Mouse (Mus musculus) ES-E14 (cell line): ENCODE results near the gene Slc41a2. TPM values are rescaled to one million over a fixed set of nuclear protein-coding genes. Genes with fewer than 3 reads are reported as not detected.

ENCODE experiments used
- DNase-seq: peaks from one replicate; pipeline ENCODE4 v3.0.0-alpha.2; 2013; ENCODE audit warnings: low read depth, low spot score
- H3K27ac ChIP-seq: 2 replicates; pipeline ENCODE4 v1.5.1; 2012; ENCODE audit warnings: low read depth, mild to moderate bottlenecking, low read length, moderate library complexity, mixed read lengths; ENCODE audit not compliant: poor library complexity, insufficient read depth, severe bottlenecking
- H3K36me3 ChIP-seq: 2 replicates; pipeline ENCODE4 v1.6.1; 2012; ENCODE audit warnings: mild to moderate bottlenecking, low read length, moderate library complexity, mixed read lengths; ENCODE audit not compliant: control insufficient read depth, poor library complexity, insufficient read depth, severe bottlenecking
- H3K4me1 ChIP-seq, 2 experiments: fragments of 150-350 bp in 1 of 2; sonication (generic) in 1 of 2; 2 replicates each; pipeline ENCODE4 v1.6.1; 2012; ENCODE audit warnings: low read length in 2 of 2, mild to moderate bottlenecking in 1 of 2, mixed read lengths in 1 of 2; ENCODE audit not compliant: control insufficient read depth in 2 of 2, insufficient read depth in 2 of 2, poor library complexity in 1 of 2
- H3K4me3 ChIP-seq, 2 experiments: fragments of 150-350 bp in 1 of 2; sonication (generic) in 1 of 2; 2 replicates each; pipeline ENCODE4 v1.5.1; 2012; ENCODE audit warnings: low read length in 2 of 2, low read depth in 1 of 2, mild to moderate bottlenecking in 1 of 2, mixed read lengths in 1 of 2; ENCODE audit not compliant: insufficient read depth in 1 of 2, poor library complexity in 1 of 2, severe bottlenecking in 1 of 2
- H3K9ac ChIP-seq: 2 replicates; pipeline ENCODE4 v1.6.1; 2012; ENCODE audit warnings: low read depth, mild to moderate bottlenecking, low read length, mixed read lengths; ENCODE audit not compliant: poor library complexity, insufficient read depth, severe bottlenecking
- H3K9me3 ChIP-seq: fragments of 150-350 bp; sonication (generic); 2 replicates; pipeline ENCODE4 v1.6.1; 2012; ENCODE audit warnings: low read depth, mild to moderate bottlenecking, low read length; ENCODE audit not compliant: control insufficient read depth, insufficient read depth
- CHD2 ChIP-seq: IDR thresholded peaks from 2 replicates; pipeline ENCODE4 v1.6.1; 2014; ENCODE audit warnings: mild to moderate bottlenecking, low read depth, low read length, inconsistent platforms
- HCFC1 ChIP-seq: IDR thresholded peaks from 2 replicates; pipeline ENCODE4 v1.6.1; 2012; ENCODE audit warnings: low read length, inconsistent platforms, borderline replicate concordance; ENCODE audit not compliant: insufficient read depth
- MAFK ChIP-seq: IDR thresholded peaks from 2 replicates; pipeline ENCODE4 v1.6.1; 2014; ENCODE audit warnings: mild to moderate bottlenecking, low read depth, low read length, inconsistent platforms; ENCODE audit not compliant: insufficient read depth
- ZC3H11A ChIP-seq: IDR thresholded peaks from 2 replicates; pipeline ENCODE4 v1.6.1; 2012; ENCODE audit warnings: low read depth, mild to moderate bottlenecking, inconsistent platforms, low read length, borderline replicate concordance
- ZNF384 ChIP-seq: IDR thresholded peaks from 2 replicates; pipeline ENCODE4 v1.6.1; 2012; ENCODE audit warnings: low read depth, low read length, inconsistent platforms
- in situ Hi-C, 2 experiments: fragments of 600-800 bp; cut with MboI; formaldehyde crosslinking; loops; one replicate each; pipeline ENCODE4 v1.15.1; 2025; ENCODE audit warnings: low sequenced_read_pairs in 2 of 2, inconsistent platforms in 1 of 2; ENCODE audit not compliant: unreplicated experiment in 2 of 2
- total RNA-seq: library from RNA; depleted of rRNA; stranded (reverse); fragments of 300-350 nt; gene quantifications from 2 replicates; pipeline ENCODE4 v1.2.3, GENCODE M21; 2012

Gene Slc41a2
- total RNA-seq, 1 experiment = 1.1 TPM

DNA sequence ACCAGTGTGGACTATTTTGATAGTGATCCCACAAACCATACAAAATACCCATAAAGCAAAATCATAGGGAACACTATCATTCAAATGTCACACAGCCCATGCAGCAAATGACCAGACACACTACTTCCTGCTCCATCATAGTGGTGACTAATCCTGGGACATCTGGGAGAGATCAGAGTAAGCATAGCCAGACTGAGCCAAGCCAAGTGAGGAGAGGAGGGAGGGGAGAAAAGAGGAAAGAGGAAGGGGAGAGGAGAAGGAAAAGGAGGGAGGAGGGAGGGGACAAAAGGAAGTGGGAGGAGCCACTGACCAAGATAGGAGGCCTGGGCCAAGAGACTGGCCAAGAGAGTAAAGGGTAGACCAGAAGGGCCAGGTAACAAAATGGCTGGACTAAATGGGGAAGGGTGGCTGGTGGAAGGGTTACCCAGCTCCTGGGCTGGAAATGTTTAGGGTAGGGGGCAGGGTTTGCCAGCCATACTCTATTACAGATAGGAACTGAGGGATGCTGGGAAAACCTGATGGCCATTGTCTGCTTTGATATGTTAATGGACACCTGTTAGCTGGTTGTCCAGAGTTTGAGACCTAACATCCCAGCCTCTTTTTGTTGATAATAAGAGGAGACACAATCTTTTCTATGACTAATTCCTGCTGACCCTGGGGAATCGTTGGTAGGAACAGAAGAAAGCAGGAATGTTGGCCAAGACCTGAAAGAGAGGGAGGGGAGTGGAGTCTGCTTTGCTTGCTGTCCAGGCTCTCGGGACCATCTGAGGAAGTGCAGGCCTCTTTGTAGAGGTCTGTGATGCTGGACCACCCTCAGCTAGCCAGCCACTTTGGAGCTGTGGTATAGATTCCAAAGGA, 6.4 kb upstream of the Slc41a2 start:
- no peaks in the 10 kb centered on the region for H3K36me3 ChIP-seq
- no peaks in the 10 kb centered on the region for H3K9me3 ChIP-seq
- no peak for DNase-seq
- H3K9ac ChIP-seq = no peak overlapping the region
- in situ Hi-C loops = no loop called here
- peak overlapping the region in 1 of 2 experiments; percentile 23; a peak in 1 of 4 replicates for H3K4me3 ChIP-seq
- H3K27ac ChIP-seq = peak overlapping the region; percentile 68
- H3K4me1 ChIP-seq = peaks cover 9 to 14% of the 10 kb centered on the region in 2 experiments; a peak in 3 of 4 replicates
- no peak for TF ChIP-seq MAFK
- TF ChIP-seq ZNF384 = no peak
- TF ChIP-seq CHD2 = no peak
- TF ChIP-seq ZC3H11A = no peak
- no peak for TF ChIP-seq HCFC1

DNA sequence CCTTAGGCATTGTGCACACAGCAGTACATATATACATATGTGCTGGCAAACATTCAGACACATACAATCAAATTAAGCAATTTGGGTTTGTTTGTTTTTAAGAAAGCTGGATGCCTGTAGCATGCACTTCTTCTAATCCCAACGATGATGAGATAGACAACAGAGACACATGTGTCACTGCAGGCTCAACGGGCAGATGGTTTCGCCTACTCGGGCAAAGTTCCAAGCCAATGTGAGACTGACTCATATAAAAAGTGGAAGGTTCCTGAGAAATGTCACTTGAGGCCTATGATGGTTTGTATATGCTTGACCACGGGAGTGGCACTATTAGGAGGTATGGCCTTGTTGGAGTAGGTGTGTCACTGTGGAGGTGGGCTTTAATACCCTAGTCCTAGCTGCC, 5.5 kb upstream of the Slc41a2 start:
- Histone ChIP-seq H3K9ac (no peak overlapping the region), H3K4me3 (no peak overlapping the region), H3K36me3 (no peaks in the 10 kb centered on the region), H3K4me1 (peaks cover 9 to 14% of the 10 kb centered on the region in 2 experiments; a peak in 3 of 4 replicates), H3K27ac (no peak overlapping the region), H3K9me3 (no peaks in the 10 kb centered on the region)
- in situ Hi-C loops = no loop called here
- no peak for DNase-seq
- no peak for TF ChIP-seq ZNF384
- TF ChIP-seq ZC3H11A = no peak
- no peak for TF ChIP-seq CHD2
- TF ChIP-seq MAFK = no peak
- TF ChIP-seq HCFC1 = no peak

GRCm38 (mm10) chr10:83341226-83341625, 3.5 kb upstream of the Slc41a2 start:
- in situ Hi-C loops = no loop called here
- H3K9ac ChIP-seq = no peak overlapping the region
- H3K9me3 ChIP-seq = no peaks in the 10 kb centered on the region
- no peaks in the 10 kb centered on the region for H3K36me3 ChIP-seq
- no peak overlapping the region for H3K27ac ChIP-seq
- no peak for TF ChIP-seq CHD2
- no peak for TF ChIP-seq ZNF384
- TF ChIP-seq MAFK = no peak
- TF ChIP-seq HCFC1 = no peak
- no peak for TF ChIP-seq ZC3H11A
- peaks cover 6 to 14% of the 10 kb centered on the region in 2 experiments; a peak in 3 of 4 replicates for H3K4me1 ChIP-seq
- no peak for DNase-seq
- H3K4me3 ChIP-seq = no peak overlapping the region

DNA sequence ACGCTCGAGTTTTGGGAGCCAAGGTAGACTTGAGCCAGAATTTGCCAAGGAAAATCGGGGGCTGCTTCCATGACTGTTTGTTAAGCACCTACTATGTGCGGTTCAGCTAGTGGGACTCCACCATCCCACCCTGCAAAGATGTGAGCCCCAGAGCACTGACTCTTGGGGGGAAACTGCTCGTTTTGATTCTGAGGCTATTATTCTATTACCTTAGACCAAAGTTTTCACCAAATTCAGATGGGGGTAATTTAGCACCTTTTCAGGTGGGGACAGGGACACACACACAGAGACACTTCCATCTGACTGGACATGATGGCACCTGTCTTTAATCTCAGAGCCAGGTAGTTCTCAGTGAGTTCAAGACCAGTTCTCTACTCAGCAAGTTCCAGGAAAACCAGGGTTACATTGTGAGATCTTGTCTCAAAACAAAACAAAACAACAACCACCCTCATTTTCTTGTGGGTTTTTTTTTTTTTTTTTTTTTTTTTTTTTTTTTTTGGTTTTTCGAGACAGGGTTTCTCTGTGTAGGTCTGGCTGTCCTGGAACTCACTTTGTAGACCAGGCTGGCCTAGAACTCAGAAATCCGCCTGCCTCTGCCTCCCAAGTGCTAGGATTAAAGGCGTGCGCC, 403 bp upstream of the Slc41a2 start:
- Histone ChIP-seq H3K27ac (no peak overlapping the region), H3K36me3 (no peaks in the 10 kb centered on the region), H3K9me3 (no peaks in the 10 kb centered on the region), H3K4me3 (peak overlapping the region; percentile 72 to 74), H3K4me1 (peaks cover 1 to 3% of the 10 kb centered on the region in 2 experiments; a peak in 2 of 4 replicates), H3K9ac (peak overlapping the region; percentile 31; the same call in 1 of the 2 replicates)
- no peak for DNase-seq
- TF ChIP-seq HCFC1 (no peak), ZC3H11A (no peak), CHD2 (no peak), ZNF384 (peak; percentile 85; the same call in 1 of the 2 replicates), MAFK (no peak)
- in situ Hi-C loops = no loop called here
